Mouse (Mus musculus) E14TG2a.4 (cell line): Measurements from ENCODE around the gene Cdkn2aip.

Source experiments
- CTCF ChIP-seq: conservative IDR thresholded peaks from 2 replicates; pipeline ENCODE4 v1.5.1; 2014; ENCODE audit warnings: low read length
- NANOG ChIP-seq: IDR thresholded peaks from 2 replicates; pipeline ENCODE4 v1.6.1; 2014; ENCODE audit warnings: borderline replicate concordance, low read length, mixed read lengths

GRCm38 (mm10) chr8:47729324-47729723, 15.6 kb upstream of the Cdkn2aip start:
- TF ChIP-seq CTCF, result no peak
- no peak for TF ChIP-seq NANOG
